Mouse (Mus musculus) lung, postnatal 0 days (tissue): ENCODE data around the gene Tceanc2.

Experiments
- CTCF ChIP-seq: IDR thresholded peaks from 2 replicates; pipeline ENCODE4 v1.5.1; 2016; ENCODE audit warnings: antibody characterized with exemption, mild to moderate bottlenecking
- EP300 ChIP-seq: IDR thresholded peaks from 2 replicates; pipeline ENCODE4 v1.6.1; 2016; ENCODE audit warnings: antibody characterized with exemption, mild to moderate bottlenecking, control low read depth

- no peak for TF ChIP-seq EP300
- TF ChIP-seq CTCF, result no peak
These were observed 61.1 kb downstream of the Tceanc2 start for GRCm38 (mm10) chr4:107117741-107118385.
